Mouse (Mus musculus) heart, postnatal 25 days (tissue): Measurements from ENCODE around the gene Cela2a. TPM values are rescaled to one million over a fixed set of nuclear protein-coding genes. Genes with fewer than 3 reads are reported as not detected.

Experiments used
- DNase-seq: peaks from one replicate; pipeline ENCODE4 v3.0.0; 2022; ENCODE audit warnings: low spot score
- intact Hi-C: fragments of 180-260 bp; cut with DNase I; formaldehyde crosslinking; loops from one replicate; pipeline ENCODE4 v1.15.1; 2025
- total RNA-seq, 2 experiments: library from RNA; stranded (reverse); gene quantifications; 2 replicates each; pipeline ENCODE4 v1.2.3; 2021

Cela2a gene
- total RNA-seq: not detected

GRCm38 (mm10) chr4:141826060-141826459 lies at the start of gene Cela2a:
Gene Cela2a, minus strand, starts transcription at chr4:141826160.
- no peak for DNase-seq
- intact Hi-C loops: no loop called here

GRCm38 (mm10) chr4:141875481-141876108 lies 49.6 kb upstream of the Cela2a start:
- intact Hi-C loops: no loop called here

GRCm38 (mm10) chr4:141874601-141875460 lies 48.9 kb upstream of the Cela2a start, which contains the start of gene Efhd2:
Gene Efhd2, minus strand, starts transcription at chr4:141874920.
- DNase-seq: peak; percentile 76
- intact Hi-C loops: loop anchor here (5.0 kb wide), 1 partner anchor 42 kb away; no protein-coding TSS in a partner anchor

More at GRCm38 (mm10) chr4:141875481-141876108, 49.6 kb upstream of the Cela2a start:
- no peak for DNase-seq

GRCm38 (mm10) chr4:141874111-141874600 lies 48.2 kb upstream of the Cela2a start:
- intact Hi-C loops: loop anchor here (5.0 kb wide), 1 partner anchor 43 kb away; no protein-coding TSS in a partner anchor
- no peak for DNase-seq

- no peak for DNase-seq
- intact Hi-C loops: loop anchor here (5.0 kb wide), 1 partner anchor 44 kb away; no protein-coding TSS in a partner anchor
Measured at GRCm38 (mm10) chr4:141872977-141873376, 47.0 kb upstream of the Cela2a start.

- no peak for DNase-seq
- intact Hi-C loops: loop anchor here (5.0 kb wide), 1 partner anchor 45 kb away; no protein-coding TSS in a partner anchor
Measured at GRCm38 (mm10) chr4:141871909-141872308, 45.9 kb upstream of the Cela2a start.

- intact Hi-C loops: loop anchor here (5.0 kb wide), 1 partner anchor 46 kb away; no protein-coding TSS in a partner anchor
- no peak for DNase-seq
Measured at GRCm38 (mm10) chr4:141871333-141871725, 45.4 kb upstream of the Cela2a start.

- DNase-seq: no peak
- intact Hi-C loops: loop anchor here (5.0 kb wide), 1 partner anchor 47 kb away; no protein-coding TSS in a partner anchor
Measured at GRCm38 (mm10) chr4:141870666-141871332, 44.8 kb upstream of the Cela2a start.

GRCm38 (mm10) chr4:141869436-141870215 lies 43.7 kb upstream of the Cela2a start:
- intact Hi-C loops: loop anchor here (5.0 kb wide), 1 partner anchor 48 kb away; no protein-coding TSS in a partner anchor
- DNase-seq: no peak

- DNase-seq: no peak
- intact Hi-C loops: no loop called here
Measured at GRCm38 (mm10) chr4:141868051-141868450, 42.1 kb upstream of the Cela2a start.

GRCm38 (mm10) chr4:141867498-141867897 lies 41.5 kb upstream of the Cela2a start:
- DNase-seq: no peak
- intact Hi-C loops: no loop called here

- intact Hi-C loops: no loop called here
- no peak for DNase-seq
Measured at GRCm38 (mm10) chr4:141866933-141867490, 41.1 kb upstream of the Cela2a start.

GRCm38 (mm10) chr4:141865600-141865999 lies 39.6 kb upstream of the Cela2a start:
- no peak for DNase-seq
- intact Hi-C loops: no loop called here

- DNase-seq: no peak
- intact Hi-C loops: no loop called here
Measured at GRCm38 (mm10) chr4:141865006-141865405, 39.0 kb upstream of the Cela2a start.

- intact Hi-C loops: no loop called here
- DNase-seq: no peak
Measured at GRCm38 (mm10) chr4:141864506-141864905, 38.5 kb upstream of the Cela2a start.

- no peak for DNase-seq
- intact Hi-C loops: no loop called here
Measured at GRCm38 (mm10) chr4:141863726-141864280, 37.8 kb upstream of the Cela2a start.

- intact Hi-C loops: no loop called here
- no peak for DNase-seq
Measured at GRCm38 (mm10) chr4:141862867-141863266, 36.9 kb upstream of the Cela2a start.

GRCm38 (mm10) chr4:141861591-141862295 lies 35.8 kb upstream of the Cela2a start:
- DNase-seq: no peak
- intact Hi-C loops: no loop called here
